Mouse (Mus musculus) B cell, adult 2 months (primary cell): ENCODE measurements around the gene Gabarapl1.

Source experiments
- DNase-seq, 2 experiments: peaks; one replicate each; pipeline ENCODE4 v3.0.0; 2022

The Gabarapl1 gene

GRCm38 (mm10) chr6:129538555-129538954 lies 5.6 kb downstream of the Gabarapl1 start:
- DNase-seq: no peak

DNA sequence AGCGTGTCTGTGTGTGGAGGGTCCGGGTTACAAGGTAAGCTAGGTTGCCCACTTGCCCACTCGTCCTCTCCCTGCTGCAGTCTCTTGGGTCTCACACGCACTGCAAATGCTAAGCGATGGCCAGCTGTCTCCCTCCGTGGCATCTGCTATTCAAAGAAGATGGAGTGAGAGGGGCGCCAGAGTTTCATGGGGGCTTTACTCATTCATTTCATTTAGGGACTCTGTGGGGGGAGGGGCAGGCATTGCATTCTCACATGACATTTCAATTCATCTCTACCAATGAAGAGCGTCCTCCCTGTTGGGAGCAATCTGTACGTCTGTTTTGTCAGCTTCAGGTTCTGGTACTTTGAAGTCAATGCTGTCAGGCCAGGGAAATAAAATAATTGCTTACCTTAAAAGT lies 9.0 kb downstream of the Gabarapl1 start:
- no peak for DNase-seq

DNA sequence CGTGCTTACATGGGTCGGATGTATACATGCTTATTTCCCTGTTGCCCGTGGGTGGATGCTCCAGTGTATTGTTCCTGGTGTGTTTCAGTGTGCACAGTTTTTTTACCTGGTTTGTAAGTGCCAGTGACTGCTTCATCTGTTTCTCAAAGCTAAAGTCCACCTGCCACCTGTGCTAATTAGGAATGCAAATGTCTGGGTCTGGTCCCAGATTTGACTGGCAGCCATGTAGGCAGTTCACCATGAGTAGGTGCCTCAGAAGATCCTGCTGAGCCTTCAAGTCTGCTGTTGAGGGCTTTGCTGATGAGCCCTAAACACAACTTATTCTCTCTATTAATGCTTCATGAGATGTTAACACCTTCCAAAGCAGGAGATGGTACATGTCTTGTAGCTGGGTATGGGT lies 9.6 kb downstream of the Gabarapl1 start:
- no peak for DNase-seq

DNA sequence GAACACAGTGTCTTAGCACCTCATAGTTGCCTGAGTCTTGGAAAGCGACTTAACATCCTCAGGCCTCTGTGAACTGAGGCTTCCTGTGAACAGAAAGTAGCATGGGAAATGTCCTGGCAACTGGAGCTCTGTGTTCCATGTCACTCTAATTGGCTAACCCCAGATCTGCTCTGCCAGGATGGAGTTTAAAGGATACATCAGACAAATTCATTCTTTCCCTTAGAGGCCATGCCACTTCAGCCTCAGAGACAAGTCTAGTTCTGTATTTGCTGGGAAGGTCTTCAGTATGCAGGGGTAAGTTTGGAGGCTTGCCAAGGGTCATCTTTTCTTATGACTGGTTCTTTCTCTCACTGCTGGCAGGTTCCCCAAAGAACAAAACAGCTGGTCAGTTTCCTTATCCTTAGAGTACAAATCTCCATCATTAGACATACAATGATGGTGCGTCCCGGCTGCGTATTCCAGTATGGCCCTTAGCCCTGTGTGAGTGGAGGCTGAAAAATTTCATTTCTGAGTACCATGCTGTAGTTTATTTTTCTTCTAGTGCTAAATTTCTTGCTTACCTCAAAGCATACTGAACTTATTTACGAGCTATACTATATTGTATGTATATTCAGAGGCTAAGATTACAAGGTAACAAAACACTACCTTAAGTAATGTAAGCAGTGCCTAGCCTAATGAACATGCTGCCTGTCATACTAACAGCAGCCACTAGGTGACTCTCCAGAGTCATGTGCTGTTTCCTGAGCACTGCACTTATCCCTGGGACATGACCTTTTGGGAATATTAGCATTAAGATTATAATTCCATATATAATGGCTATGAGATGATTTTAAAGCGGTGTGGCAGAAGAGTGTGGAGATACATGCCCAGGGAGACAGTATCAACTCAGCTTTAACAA lies 11.0 kb downstream of the Gabarapl1 start:
- DNase-seq: peak; percentile 40 to 56

DNA sequence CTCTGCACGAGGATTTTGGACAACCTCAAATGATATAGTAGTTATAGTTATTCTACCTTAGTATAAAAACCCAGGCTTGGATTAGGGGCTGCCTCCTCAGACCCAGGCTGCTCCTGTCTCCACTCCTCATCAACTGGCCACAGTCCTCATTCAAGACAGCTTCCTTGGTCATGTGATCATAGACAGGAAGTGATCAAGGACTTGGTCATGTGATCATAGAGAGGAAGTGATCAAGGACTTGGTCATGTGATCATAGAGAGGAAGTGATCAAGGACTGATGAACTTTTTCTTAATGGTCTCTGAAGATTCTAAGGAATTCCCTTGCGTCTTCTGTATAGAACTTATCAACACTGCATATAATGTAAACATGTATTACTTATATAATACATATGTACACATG lies 14.3 kb downstream of the Gabarapl1 start:
- DNase-seq: no peak

- DNase-seq: no peak
Measured at GRCm38 (mm10) chr6:129548009-129548408, 15.0 kb downstream of the Gabarapl1 start.

DNA sequence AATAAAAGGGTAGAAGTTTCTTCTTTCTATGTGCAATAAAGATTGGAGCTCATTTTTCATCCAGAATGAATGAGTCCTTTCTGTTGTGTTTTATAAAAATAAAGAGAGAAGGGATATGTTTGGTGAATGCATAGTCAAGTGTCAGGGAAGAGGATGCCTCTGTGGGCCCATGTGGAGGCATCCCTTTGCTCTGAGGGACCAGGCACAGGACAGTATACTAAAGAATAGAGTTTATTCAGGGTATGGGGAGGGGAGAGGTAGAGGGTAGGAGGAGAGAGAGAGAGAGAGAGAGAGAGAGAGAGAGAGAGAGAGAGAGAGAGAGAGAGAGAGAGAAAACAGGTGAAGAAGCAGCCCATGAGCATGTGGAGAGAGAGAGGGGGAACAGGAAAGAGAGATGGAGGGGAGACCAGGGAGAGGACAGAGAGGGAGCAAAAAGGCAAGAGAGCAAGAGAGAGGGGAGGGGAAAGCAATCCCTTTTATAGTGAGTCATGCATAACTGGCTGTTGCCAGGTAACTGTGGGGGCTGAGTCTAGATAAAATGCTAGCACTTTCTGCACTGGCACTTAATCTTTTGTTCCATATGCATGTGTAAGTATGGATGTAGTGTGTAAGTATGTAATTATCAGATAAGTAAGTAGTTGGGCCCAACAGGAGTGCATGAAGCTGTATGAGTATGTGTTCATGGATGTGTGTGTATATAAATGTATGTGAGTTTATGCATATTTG lies 24.5 kb downstream of the Gabarapl1 start:
- no peak for DNase-seq

- peak; percentile 78 for DNase-seq
Measured at GRCm38 (mm10) chr6:129558946-129559640, 26.1 kb downstream of the Gabarapl1 start.

DNA sequence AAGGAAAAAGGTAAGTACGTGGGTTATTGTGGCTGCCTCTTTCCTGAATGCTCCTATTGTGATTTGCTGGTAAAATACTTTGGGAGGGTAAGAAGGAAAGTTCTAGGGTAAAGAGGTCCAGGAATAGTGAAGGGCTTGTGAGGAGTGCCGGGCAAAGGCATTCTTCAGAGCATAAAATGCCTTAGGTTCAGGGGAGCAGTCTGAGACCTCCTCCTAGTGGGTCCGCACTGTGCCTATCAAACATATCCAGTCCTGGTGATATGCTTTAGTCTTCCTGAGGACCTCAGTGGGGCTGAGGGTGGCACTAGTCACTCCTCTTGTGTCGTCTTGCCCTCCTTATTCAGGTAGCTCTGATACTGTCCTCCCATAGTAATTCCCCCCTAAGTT lies 26.7 kb downstream of the Gabarapl1 start:
- no peak for DNase-seq

GRCm38 (mm10) chr6:129565257-129565656 lies 32.3 kb downstream of the Gabarapl1 start:
- no peak for DNase-seq

DNA sequence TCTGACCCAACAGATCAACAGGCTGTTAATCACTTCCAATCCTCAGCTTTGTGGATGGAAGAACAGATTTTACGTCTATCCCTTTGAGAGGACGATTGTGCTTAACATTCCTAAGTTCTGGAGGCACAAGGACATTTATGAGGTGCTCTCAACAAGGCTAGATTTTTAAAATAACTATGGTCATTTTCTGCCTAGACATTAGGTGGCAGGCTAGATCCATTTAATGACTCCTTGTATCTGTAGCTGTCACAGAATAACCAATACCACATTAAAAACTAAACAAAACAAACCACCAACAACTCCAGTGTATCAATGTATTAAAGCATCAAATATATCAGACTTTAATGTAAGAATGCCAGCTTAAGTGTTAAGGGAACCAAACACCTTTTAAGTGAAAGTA lies 42.4 kb downstream of the Gabarapl1 start:
- DNase-seq: peak in 1 of 2 experiments; percentile 21

DNA sequence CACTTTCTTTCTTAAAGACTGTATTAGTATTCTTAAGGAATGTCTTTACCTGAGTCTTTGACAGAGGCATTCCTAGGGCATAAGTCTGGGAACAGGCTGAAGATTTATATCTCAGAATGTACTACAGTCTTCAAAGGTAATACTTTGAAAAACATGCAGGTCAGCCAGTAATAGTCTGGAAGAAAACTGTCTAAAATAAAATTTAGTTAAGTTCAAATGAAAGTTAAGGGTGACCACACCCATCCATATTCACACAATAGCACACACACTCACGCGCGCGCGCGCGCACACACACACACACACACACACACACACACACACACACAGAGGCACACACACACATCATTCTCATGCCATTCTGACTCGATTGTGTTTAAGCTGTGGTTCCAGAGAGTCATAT lies 44.6 kb downstream of the Gabarapl1 start, which contains the start of gene Klre1:
Gene Klre1, plus strand, starts transcription at position 301 of the 400 bp plus-strand sequence.
- DNase-seq: no peak

DNA sequence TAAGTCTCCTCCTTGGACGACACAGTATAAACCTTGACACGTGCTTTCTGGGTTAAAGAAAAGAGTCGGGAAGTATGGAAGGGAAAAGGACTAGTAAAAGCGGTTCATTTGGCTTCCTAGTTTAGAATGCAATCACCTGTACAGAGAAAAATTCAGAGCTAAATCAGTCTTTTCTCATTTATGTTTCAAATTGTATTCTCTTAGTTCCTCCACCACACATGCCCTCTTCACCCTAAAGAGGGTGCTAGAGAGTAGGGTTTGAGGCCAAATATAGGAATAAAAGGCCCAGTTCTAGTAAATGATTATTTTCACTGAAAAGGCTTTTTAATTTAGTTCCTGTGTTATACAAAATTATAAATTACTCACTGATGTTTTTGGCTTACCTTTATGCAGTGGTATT lies 48.3 kb downstream of the Gabarapl1 start:
- DNase-seq: peak; percentile 37 to 46

GRCm38 (mm10) chr6:129581896-129582295 lies 48.9 kb downstream of the Gabarapl1 start:
- no peak for DNase-seq

DNA sequence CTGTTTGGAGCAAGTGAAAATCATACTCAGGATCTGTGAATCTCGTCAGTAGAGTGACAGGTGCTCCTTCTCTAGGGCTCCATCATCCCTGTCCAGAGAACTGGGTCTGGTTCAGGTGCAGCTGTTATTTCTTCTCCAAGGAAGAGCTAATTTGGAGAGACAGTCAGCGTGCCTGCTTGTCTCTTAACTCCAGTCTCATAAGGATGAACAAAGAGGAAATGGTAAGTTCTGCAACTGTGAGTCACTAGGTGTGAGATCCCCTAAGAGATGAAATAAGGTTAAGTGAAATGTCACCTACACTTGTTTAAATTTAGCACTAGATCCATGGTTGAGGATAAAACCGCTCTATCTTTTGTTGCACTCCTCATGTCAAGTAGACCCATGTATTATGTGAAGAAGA lies 50.1 kb downstream of the Gabarapl1 start:
- DNase-seq: peak in 1 of 2 experiments; percentile 3

- DNase-seq: peak; percentile 12 to 20
Measured at GRCm38 (mm10) chr6:129591508-129591907, 58.5 kb downstream of the Gabarapl1 start, which contains the start of gene Klrd1. Gene Klrd1 (plus strand): TSS chr6:129591782.
